Mouse (Mus musculus) olfactory bulb, adult 2 months (tissue): ENCODE results near the gene Cga. TPM values are rescaled to one million over a fixed set of nuclear protein-coding genes. Genes with fewer than 3 reads are reported as not detected.
"Not testable (repeated sequence)": the region's sequence is repeated elsewhere in the genome, so short reads cannot be mapped to it uniquely, and the experiment has no call there.

Experiments
- H3K27ac ChIP-seq: fragments of 200-500 bp; 2 replicates; pipeline ENCODE4 v1.5.1; 2012; ENCODE audit warnings: low read depth, low read length; ENCODE audit not compliant: insufficient read depth
- H3K4me1 ChIP-seq: fragments of 200-500 bp; 2 replicates; pipeline ENCODE4 v1.6.1; 2012; ENCODE audit warnings: low read length; ENCODE audit not compliant: control insufficient read depth, insufficient read depth
- H3K4me3 ChIP-seq: fragments of 200-500 bp; 2 replicates; pipeline ENCODE4 v1.5.1; 2012; ENCODE audit warnings: mild to moderate bottlenecking, low read depth, low read length, moderate library complexity; ENCODE audit not compliant: insufficient read depth
- CTCF ChIP-seq: fragments of 200-500 bp; IDR thresholded peaks from 2 replicates; pipeline ENCODE4 v1.5.1; 2012; ENCODE audit warnings: low read depth, mild to moderate bottlenecking, low read length, moderate library complexity; ENCODE audit not compliant: insufficient read depth
- POLR2A ChIP-seq: fragments of 200-500 bp; IDR thresholded peaks from 2 replicates; pipeline ENCODE4 v1.6.1; 2012; ENCODE audit warnings: mild to moderate bottlenecking, low read depth, low read length, moderate library complexity; ENCODE audit not compliant: insufficient read depth
- WGBS: fragments of 180-500 bp; shearing (Covaris S2); methylation state at CpG from one replicate; pipeline ENCODE4 v1.1.7; 2018; 5-methylcytosine and 5-hydroxymethylcytosine counted together
- polyA plus RNA-seq: library from polyadenylated mRNA; stranded (reverse); fragments of >200 nt; gene quantifications from 2 replicates; pipeline ENCODE4 v1.2.4, GENCODE M21; 2012; ENCODE audit warnings: low replicate concordance; ENCODE audit not compliant: missing spikeins, insufficient read depth, insufficient read length

Gene Cga
- polyA plus RNA-seq, 1 experiment = not detected

- no peaks in the 10 kb centered on the region for H3K4me1 ChIP-seq
- TF ChIP-seq POLR2A (no peak), CTCF (no peak)
- no peak overlapping the region for H3K27ac ChIP-seq
- 70% methylated on average over 5 of the region's 5 CpGs for WGBS
- no peak overlapping the region for H3K4me3 ChIP-seq
Observed at GRCm38 (mm10) chr4:34905396-34905795, 11.8 kb downstream of the Cga start.

GRCm38 (mm10) chr4:34906151-34906550 lies 12.6 kb downstream of the Cga start:
- 85% methylated on average over 4 of the region's 4 CpGs for WGBS

DNA sequence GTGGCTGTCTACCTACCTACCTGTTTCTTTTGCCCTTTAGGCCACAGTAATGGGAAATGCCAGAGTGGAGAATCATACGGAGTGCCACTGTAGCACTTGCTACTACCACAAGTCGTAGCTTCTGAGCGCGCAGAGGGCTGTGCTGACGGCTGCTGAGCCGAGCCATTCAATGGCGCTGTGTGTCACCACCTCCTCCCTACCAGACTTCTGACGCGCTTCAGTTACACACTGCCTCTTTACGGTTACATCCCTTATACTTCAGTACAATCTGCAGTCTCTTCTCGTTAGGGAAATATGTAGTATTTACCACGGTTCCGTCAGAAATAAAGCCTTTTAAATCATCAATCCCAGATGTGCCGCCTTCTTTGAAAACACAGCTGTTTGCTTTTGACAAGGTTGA lies 13.4 kb downstream of the Cga start:
- Histone ChIP-seq H3K4me1 (no peaks in the 10 kb centered on the region), H3K27ac (no peak overlapping the region), H3K4me3 (no peak overlapping the region)
- TF ChIP-seq CTCF (no peak), POLR2A (no peak)
- WGBS = 44% methylated on average over 14 of the region's 14 CpGs

More at GRCm38 (mm10) chr4:34906151-34906550, 12.6 kb downstream of the Cga start:
- TF ChIP-seq POLR2A = no peak
- TF ChIP-seq CTCF = no peak
- no peaks in the 10 kb centered on the region for H3K4me1 ChIP-seq
- H3K4me3 ChIP-seq = no peak overlapping the region
- H3K27ac ChIP-seq = no peak overlapping the region

DNA sequence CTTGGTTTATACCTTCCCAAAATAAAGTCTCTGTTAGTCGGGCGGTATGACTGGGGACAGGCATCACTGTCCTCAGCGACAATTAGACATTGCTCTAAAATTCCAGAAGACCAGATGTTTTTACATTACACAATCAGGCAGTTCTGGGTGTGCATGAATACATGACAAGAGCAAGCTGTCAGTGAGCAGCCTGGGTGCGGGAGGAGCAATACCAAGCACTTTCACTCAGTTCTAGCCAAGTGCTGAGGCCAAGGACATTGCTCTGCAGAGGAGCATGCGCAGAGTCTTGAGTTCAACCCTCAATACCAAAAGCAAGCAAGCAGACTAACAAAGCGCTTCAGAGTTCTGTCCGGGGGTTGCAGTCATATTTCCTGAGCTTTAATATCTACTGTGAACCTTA lies 14.5 kb downstream of the Cga start:
- no peak overlapping the region for H3K27ac ChIP-seq
- WGBS = 88% methylated on average over 7 of the region's 7 CpGs
- H3K4me1 ChIP-seq = no peaks in the 10 kb centered on the region
- no peak overlapping the region for H3K4me3 ChIP-seq
- TF ChIP-seq POLR2A (no peak), CTCF (no peak)

GRCm38 (mm10) chr4:34911401-34911800 lies 17.8 kb downstream of the Cga start:
- 76% methylated on average over 3 of the region's 3 CpGs for WGBS
- no peak for TF ChIP-seq CTCF
- no peak for TF ChIP-seq POLR2A
- no peak overlapping the region for H3K4me3 ChIP-seq
- H3K4me1 ChIP-seq = no peaks in the 10 kb centered on the region
- H3K27ac ChIP-seq = no peak overlapping the region

DNA sequence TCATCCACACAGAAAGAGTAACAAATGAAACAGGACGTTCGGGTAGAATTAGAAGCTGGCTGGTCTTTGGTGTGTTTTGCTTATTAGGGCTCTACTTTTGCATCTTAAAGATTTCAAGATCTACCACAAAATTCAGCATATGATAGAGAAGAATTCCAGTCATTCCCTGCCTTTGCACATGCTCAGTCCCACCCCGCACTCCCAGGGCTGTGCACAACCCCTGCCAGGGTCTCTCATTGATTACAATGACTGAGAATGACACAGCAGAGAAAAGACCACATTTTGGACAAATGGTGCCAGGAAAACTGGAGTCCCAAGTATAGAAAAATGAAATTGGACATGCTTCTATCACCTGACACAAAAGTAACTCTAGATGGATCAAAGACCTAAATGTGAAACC lies 18.6 kb downstream of the Cga start:
- Histone ChIP-seq H3K4me3 (no peak overlapping the region), H3K4me1 (no peaks in the 10 kb centered on the region), H3K27ac (no peak overlapping the region)
- WGBS = 86% methylated on average over 3 of the region's 3 CpGs
- TF ChIP-seq CTCF = no peak
- no peak for TF ChIP-seq POLR2A

- Histone ChIP-seq H3K4me1 (no peaks in the 10 kb centered on the region), H3K4me3 (no peak overlapping the region), H3K27ac (no peak overlapping the region)
- TF ChIP-seq POLR2A (no peak), CTCF (no peak)
- WGBS = 55% methylated on average over 7 of the region's 7 CpGs
Observed at GRCm38 (mm10) chr4:34917400-34917799, 23.8 kb downstream of the Cga start.

- 61% methylated on average over 6 of the region's 6 CpGs for WGBS
- H3K27ac ChIP-seq = no peak overlapping the region
- no peaks in the 10 kb centered on the region for H3K4me1 ChIP-seq
- TF ChIP-seq CTCF (no peak), POLR2A (no peak)
- H3K4me3 ChIP-seq = no peak overlapping the region
Observed at GRCm38 (mm10) chr4:34922177-34922870, 28.7 kb downstream of the Cga start.

GRCm38 (mm10) chr4:34928386-34928785 lies 34.8 kb downstream of the Cga start:
- not testable (repeated sequence) for H3K27ac ChIP-seq, H3K4me3 ChIP-seq, H3K4me1 ChIP-seq
- WGBS = 84% methylated on average over 7 of the region's 7 CpGs

GRCm38 (mm10) chr4:34941046-34941445 lies 47.5 kb downstream of the Cga start:
- 95% methylated on average over 25 of the region's 25 CpGs for WGBS
- TF ChIP-seq POLR2A = no peak
- TF ChIP-seq CTCF = no peak
- no peaks in the 10 kb centered on the region for H3K4me1 ChIP-seq
- no peak overlapping the region for H3K4me3 ChIP-seq
- H3K27ac ChIP-seq = no peak overlapping the region
